Mouse (Mus musculus) liver, embryonic 11.5 days (tissue): ENCODE results near the gene Fam185a. TPM values are rescaled to one million over a fixed set of nuclear protein-coding genes. Genes with fewer than 3 reads are reported as not detected.

Experiments used
- ATAC-seq: fragments of 200-750 bp; cut with Nextera tagmentation; replicated peaks from 2 replicates; pipeline ENCODE4 v1.8.0; 2017; ENCODE audit warnings: moderate number of reproducible peaks, mild to moderate bottlenecking, moderate TSS enrichment, moderate library complexity; ENCODE audit not compliant: low FRiP score
- DNase-seq: peaks from one replicate; pipeline ENCODE4 v3.0.0-alpha.2; 2017; ENCODE audit warnings: low spot score
- H3K27ac ChIP-seq: fragments of 300-500 bp; sonication (generic); 2 replicates; pipeline ENCODE4 v1.5.1; 2014; ENCODE audit warnings: mild to moderate bottlenecking, low read depth, low read length, control low read depth
- H3K27me3 ChIP-seq: fragments of 300-500 bp; sonication (generic); replicated peaks from 2 replicates; pipeline ENCODE4 v1.6.1; 2014; ENCODE audit warnings: low read length, mixed read lengths; ENCODE audit not compliant: control insufficient read depth, insufficient read depth
- H3K36me3 ChIP-seq: fragments of 300-500 bp; sonication (generic); 2 replicates; pipeline ENCODE4 v1.6.1; 2014; ENCODE audit warnings: mild to moderate bottlenecking, low read length, moderate library complexity, mixed read lengths; ENCODE audit not compliant: control insufficient read depth, insufficient read depth
- H3K4me1 ChIP-seq: fragments of 300-500 bp; sonication (generic); replicated peaks from 2 replicates; pipeline ENCODE4 v1.6.1; 2014; ENCODE audit warnings: low read length, mixed read lengths; ENCODE audit not compliant: control insufficient read depth, insufficient read depth
- H3K4me2 ChIP-seq: fragments of 300-500 bp; sonication (generic); 2 replicates; pipeline ENCODE4 v1.6.1; 2014; ENCODE audit warnings: mild to moderate bottlenecking, control low read depth, moderate library complexity
- H3K4me3 ChIP-seq: fragments of 300-500 bp; sonication (generic); 2 replicates; pipeline ENCODE4 v1.5.1; 2014; ENCODE audit warnings: low read depth, low read length, control low read depth
- H3K9ac ChIP-seq: fragments of 300-500 bp; sonication (generic); 2 replicates; pipeline ENCODE4 v1.6.1; 2014; ENCODE audit warnings: low read depth, low read length, control low read depth
- H3K9me3 ChIP-seq: fragments of 300-500 bp; sonication (generic); 2 replicates; pipeline ENCODE4 v1.6.1; 2016; ENCODE audit warnings: low read length, inconsistent platforms, mixed read lengths; ENCODE audit not compliant: control insufficient read depth
- WGBS: fragments of 180-500 bp; shearing (Covaris S2); extraction: QIAGEN DNeasy Blood & Tissue Kit; methylation state at CpG from one replicate; pipeline ENCODE4 v1.1.7; 2014; 5-methylcytosine and 5-hydroxymethylcytosine counted together
- polyA plus RNA-seq: library from polyadenylated mRNA; unstranded; fragments of >200 nt; fragmentation: Nextera tagmentation; extraction: Ambion mirVana; gene quantifications from 2 replicates; pipeline ENCODE4 v1.2.1, GENCODE M21; 2014

The Fam185a gene
- polyA plus RNA-seq: 8.0 and 8.8 TPM in 2 replicates

- H3K27ac ChIP-seq: no peak within 1 kb of the TSS; the same call in 1 of the 2 replicates
- DNase-seq (peak; percentile 83), ATAC-seq (peak; percentile 100)
- peak within 1 kb of the TSS; percentile 64 for H3K4me3 ChIP-seq
- no peaks in the 10 kb centered on the region for H3K36me3 ChIP-seq
- H3K4me2 ChIP-seq: peak within 1 kb of the TSS; percentile 96
- H3K4me1 ChIP-seq: peaks cover 11% of the 10 kb centered on the region
- H3K27me3 ChIP-seq: no peaks in the 10 kb centered on the region
- no peaks in the 10 kb centered on the region for H3K9me3 ChIP-seq
- WGBS: under 1% methylated on average over 68 of the region's 68 CpGs
- peak within 1 kb of the TSS; percentile 72 for H3K9ac ChIP-seq
Observed at GRCm38 (mm10) chr5:21424614-21425602, at the start of gene Fam185a, which contains the start of gene Ccdc146. Fam185a (plus strand) TSS chr5:21424958. Ccdc146 (minus strand) TSS chr5:21424677.

DNA sequence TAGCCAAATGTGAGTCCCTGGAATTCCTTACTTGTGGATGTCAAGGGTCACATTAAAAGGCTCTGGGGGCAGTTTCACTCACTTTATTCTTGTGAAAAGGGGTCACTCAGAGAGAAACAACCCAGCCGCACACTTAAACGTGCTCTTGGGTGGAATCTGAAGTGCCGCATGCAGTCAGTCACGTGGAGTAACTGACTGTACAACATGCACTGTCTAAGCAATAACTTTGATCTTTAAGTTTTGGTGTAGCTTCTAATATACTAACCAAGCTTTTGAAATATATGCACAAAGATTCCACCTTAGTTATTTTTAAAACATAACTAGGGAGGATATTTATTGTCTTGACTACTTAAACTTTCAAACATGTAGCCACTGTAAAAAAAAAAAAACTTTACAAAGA, 47.8 kb upstream of the Fam185a start:
- H3K27ac ChIP-seq: no peak overlapping the region
- no peak overlapping the region for H3K9ac ChIP-seq
- no peaks in the 10 kb centered on the region for H3K36me3 ChIP-seq
- H3K4me3 ChIP-seq: no peak overlapping the region
- no peaks in the 10 kb centered on the region for H3K4me1 ChIP-seq
- no peak for DNase-seq
- H3K9me3 ChIP-seq: no peaks in the 10 kb centered on the region
- peaks cover 7% of the 10 kb centered on the region; the same call in 1 of the 2 replicates for H3K27me3 ChIP-seq
- no peak for ATAC-seq
- WGBS: 91% methylated on average over 4 of the region's 4 CpGs
- no peak overlapping the region for H3K4me2 ChIP-seq

GRCm38 (mm10) chr5:21378397-21378796, 46.4 kb upstream of the Fam185a start:
- ATAC-seq (no peak), DNase-seq (no peak)
- 59% methylated on average over 2 of the region's 2 CpGs for WGBS
- Histone ChIP-seq H3K27me3 (peaks cover 1% of the 10 kb centered on the region; the same call in 1 of the 2 replicates), H3K27ac (no peak overlapping the region), H3K9ac (no peak overlapping the region), H3K9me3 (no peaks in the 10 kb centered on the region), H3K4me1 (peaks cover 1% of the 10 kb centered on the region; the same call in 1 of the 2 replicates), H3K36me3 (no peaks in the 10 kb centered on the region), H3K4me3 (no peak overlapping the region), H3K4me2 (no peak overlapping the region)

DNA sequence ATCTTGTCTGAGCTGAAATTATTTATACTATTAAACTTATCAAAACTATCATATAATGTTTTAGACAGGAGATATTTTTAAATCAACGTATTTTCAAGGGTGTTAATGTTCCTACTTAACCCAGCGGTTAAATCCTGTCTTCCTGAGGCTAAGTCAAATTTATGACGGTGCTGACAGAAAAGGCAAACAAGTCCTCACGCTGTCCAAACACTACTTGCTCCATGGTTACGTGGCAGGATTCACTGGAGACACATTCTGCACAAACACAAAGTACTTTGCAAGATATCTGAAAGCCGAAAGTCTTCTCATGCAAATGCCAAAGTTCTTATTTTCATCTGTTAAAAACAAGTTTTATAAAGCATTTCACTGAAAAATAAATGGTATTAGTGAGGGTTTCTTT, 42.8 kb upstream of the Fam185a start:
- H3K9ac ChIP-seq: no peak overlapping the region
- no peak for ATAC-seq
- WGBS: 53% methylated on average over 6 of the region's 6 CpGs
- H3K9me3 ChIP-seq: no peaks in the 10 kb centered on the region
- no peak for DNase-seq
- H3K36me3 ChIP-seq: no peaks in the 10 kb centered on the region
- H3K4me2 ChIP-seq: no peak overlapping the region
- H3K4me3 ChIP-seq: no peak overlapping the region
- no peak overlapping the region for H3K27ac ChIP-seq
- H3K27me3 ChIP-seq: no peaks in the 10 kb centered on the region
- peaks cover 3% of the 10 kb centered on the region; the same call in 1 of the 2 replicates for H3K4me1 ChIP-seq

- no peaks in the 10 kb centered on the region for H3K9me3 ChIP-seq
- no peak overlapping the region for H3K4me3 ChIP-seq
- no peaks in the 10 kb centered on the region for H3K36me3 ChIP-seq
- H3K9ac ChIP-seq: no peak overlapping the region
- WGBS: 58% methylated on average over 6 of the region's 6 CpGs
- no peak for ATAC-seq
- no peak overlapping the region for H3K4me2 ChIP-seq
- no peak for DNase-seq
- no peaks in the 10 kb centered on the region for H3K27me3 ChIP-seq
- peaks cover 3% of the 10 kb centered on the region; the same call in 1 of the 2 replicates for H3K4me1 ChIP-seq
- no peak overlapping the region for H3K27ac ChIP-seq
Observed at GRCm38 (mm10) chr5:21382678-21383077, 42.1 kb upstream of the Fam185a start.

DNA sequence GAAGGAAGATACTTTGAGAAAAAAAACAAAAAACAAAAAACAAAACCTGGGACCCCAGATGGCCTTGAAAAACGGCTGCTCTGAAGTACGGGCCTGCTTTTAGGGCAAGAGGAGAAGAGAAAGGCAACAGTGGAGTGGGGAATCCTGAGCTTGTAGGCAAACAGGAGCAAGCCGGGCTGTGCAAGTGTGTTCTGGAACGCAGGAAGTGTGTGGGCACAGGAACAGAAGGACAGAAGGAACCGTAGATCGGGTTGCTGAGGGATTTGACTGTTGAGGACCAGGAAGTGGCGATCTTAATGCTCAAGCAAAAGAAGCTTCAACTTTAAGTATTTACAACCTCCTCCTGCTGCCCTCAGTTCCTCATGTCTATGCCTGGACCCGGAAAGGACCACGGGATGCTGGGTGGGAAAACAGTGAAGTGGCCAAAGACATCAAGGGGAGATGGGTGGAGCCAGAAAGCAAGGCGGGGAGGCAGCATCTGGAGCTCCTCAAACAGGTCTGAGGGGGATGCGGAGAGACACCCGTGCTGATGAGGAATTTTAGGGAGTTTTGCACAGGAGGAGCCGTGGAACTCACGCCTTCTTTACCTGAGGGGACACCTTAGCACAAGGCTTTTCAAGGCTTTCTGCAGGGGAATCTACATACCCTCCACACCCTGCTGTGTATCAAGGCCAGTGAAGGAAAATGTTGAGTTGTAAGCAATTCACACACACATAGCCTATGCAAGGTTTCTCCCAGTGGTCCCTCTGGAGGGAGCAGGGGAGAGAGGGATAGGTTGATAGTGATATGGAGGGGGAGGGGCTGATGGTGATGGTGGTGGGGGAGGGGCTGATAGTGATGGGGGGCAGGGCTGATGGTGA, 41.1 kb upstream of the Fam185a start:
- Histone ChIP-seq H3K9ac (no peak overlapping the region), H3K4me1 (peaks cover 3% of the 10 kb centered on the region; the same call in 1 of the 2 replicates), H3K27ac (no peak overlapping the region), H3K4me2 (no peak overlapping the region), H3K36me3 (no peaks in the 10 kb centered on the region), H3K4me3 (no peak overlapping the region), H3K27me3 (no peaks in the 10 kb centered on the region), H3K9me3 (no peaks in the 10 kb centered on the region)
- ATAC-seq: no peak
- 26% methylated on average over 14 of the region's 14 CpGs for WGBS
- no peak for DNase-seq

- Histone ChIP-seq H3K36me3 (no peaks in the 10 kb centered on the region), H3K9ac (no peak overlapping the region), H3K9me3 (no peaks in the 10 kb centered on the region), H3K27ac (no peak overlapping the region), H3K4me3 (no peak overlapping the region), H3K27me3 (no peaks in the 10 kb centered on the region), H3K4me1 (peaks cover 3% of the 10 kb centered on the region; the same call in 1 of the 2 replicates), H3K4me2 (no peak overlapping the region)
- ATAC-seq: no peak
- DNase-seq: no peak
- 65% methylated on average over 13 of the region's 13 CpGs for WGBS
Observed at GRCm38 (mm10) chr5:21384252-21384960, 40.4 kb upstream of the Fam185a start.

- Histone ChIP-seq H3K4me1 (peaks cover 3% of the 10 kb centered on the region; the same call in 1 of the 2 replicates), H3K9ac (no peak overlapping the region), H3K27ac (no peak overlapping the region), H3K9me3 (no peaks in the 10 kb centered on the region), H3K4me3 (no peak overlapping the region), H3K27me3 (no peaks in the 10 kb centered on the region), H3K4me2 (no peak overlapping the region), H3K36me3 (no peaks in the 10 kb centered on the region)
- 71% methylated on average over 9 of the region's 9 CpGs for WGBS
- ATAC-seq: no peak
- no peak for DNase-seq
Observed at GRCm38 (mm10) chr5:21384976-21385375, 39.8 kb upstream of the Fam185a start.
